Mouse (Mus musculus): ENCODE data around the gene Lrmp. TPM values are rescaled to one million over a fixed set of nuclear protein-coding genes. Genes with fewer than 3 reads are reported as not detected.

The Lrmp gene
- 1.9 and 2.4 TPM in 2 replicates for polyA plus RNA-seq (2016; fragmentation: Nextera tagmentation; extraction: Ambion mirVana)

- H3K27ac ChIP-seq = peak within 1 kb of the TSS; percentile 21; the same call in 1 of the 2 replicates
- no peaks in the 10 kb centered on the region for H3K9me3 ChIP-seq
- peaks cover 12% of the 10 kb centered on the region for H3K4me1 ChIP-seq
- no peaks in the 10 kb centered on the region for H3K36me3 ChIP-seq
- H3K4me3 ChIP-seq = no peak within 1 kb of the TSS
- H3K4me2 ChIP-seq (replicated peaks) = peak within 1 kb of the TSS; percentile 17; the same call in 1 of the 2 replicates
- no peak for ATAC-seq (ENCODE audit: low FRiP score, low read depth)
- H3K9ac ChIP-seq = no peak within 1 kb of the TSS
- 71% methylated on average over 6 of the region's 6 CpGs for WGBS
- H3K27me3 ChIP-seq (replicated peaks) = 0 out of 2 replicates have a peak, but pooled peaks cover 3% of the 10 kb centered on the region
Measured at GRCm38 (mm10) chr6:145115476-145116097, at the start of gene Lrmp. Lrmp (plus strand) TSS chr6:145115653.

GRCm38 (mm10) chr6:145066416-145066815, 49.0 kb upstream of the Lrmp start:
- no peaks in the 10 kb centered on the region for H3K4me1 ChIP-seq
- no peak overlapping the region for H3K4me2 ChIP-seq (replicated peaks)
- ATAC-seq (ENCODE audit: low FRiP score, low read depth) = no peak
- H3K9me3 ChIP-seq = no peaks in the 10 kb centered on the region
- H3K9ac ChIP-seq = no peak overlapping the region
- no peaks in the 10 kb centered on the region for H3K27me3 ChIP-seq (replicated peaks)
- H3K36me3 ChIP-seq = no peaks in the 10 kb centered on the region
- WGBS = 87% methylated on average over 6 of the region's 6 CpGs
- H3K4me3 ChIP-seq = no peak overlapping the region
- H3K27ac ChIP-seq = no peak overlapping the region

- no peaks in the 10 kb centered on the region for H3K27me3 ChIP-seq (replicated peaks)
- ATAC-seq (ENCODE audit: low FRiP score, low read depth) = no peak
- H3K9ac ChIP-seq = no peak overlapping the region
- no peaks in the 10 kb centered on the region for H3K9me3 ChIP-seq
- 86% methylated on average over 8 of the region's 8 CpGs for WGBS
- H3K27ac ChIP-seq = no peak overlapping the region
- no peak overlapping the region for H3K4me2 ChIP-seq (replicated peaks)
- no peak overlapping the region for H3K4me3 ChIP-seq
- H3K36me3 ChIP-seq = no peaks in the 10 kb centered on the region
- H3K4me1 ChIP-seq = no peaks in the 10 kb centered on the region
Measured at GRCm38 (mm10) chr6:145067679-145068078, 47.8 kb upstream of the Lrmp start.

GRCm38 (mm10) chr6:145069397-145069796, 46.1 kb upstream of the Lrmp start:
- Histone ChIP-seq H3K4me2 (replicated peaks) (no peak overlapping the region), H3K9me3 (no peaks in the 10 kb centered on the region), H3K9ac (no peak overlapping the region), H3K27me3 (replicated peaks) (no peaks in the 10 kb centered on the region), H3K27ac (no peak overlapping the region), H3K36me3 (no peaks in the 10 kb centered on the region), H3K4me1 (no peaks in the 10 kb centered on the region), H3K4me3 (no peak overlapping the region)
- ATAC-seq (ENCODE audit: low FRiP score, low read depth) = no peak
- 96% methylated on average over 7 of the region's 7 CpGs for WGBS

GRCm38 (mm10) chr6:145069921-145070320, 45.5 kb upstream of the Lrmp start:
- 81% methylated on average over 2 of the region's 2 CpGs for whole genome bisulfite sequencing
- ATAC-seq (ENCODE audit: low FRiP score, low read depth) = no peak
- H3K27ac ChIP-seq = no peak overlapping the region
- H3K4me1 ChIP-seq = no peaks in the 10 kb centered on the region
- no peak overlapping the region for H3K4me3 ChIP-seq
- no peaks in the 10 kb centered on the region for H3K9me3 ChIP-seq
- no peaks in the 10 kb centered on the region for H3K27me3 ChIP-seq (replicated peaks)
- no peak overlapping the region for H3K4me2 ChIP-seq (replicated peaks)
- H3K36me3 ChIP-seq = no peaks in the 10 kb centered on the region
- H3K9ac ChIP-seq = no peak overlapping the region

- ATAC-seq (ENCODE audit: low FRiP score, low read depth) = no peak
- H3K36me3 ChIP-seq = no peaks in the 10 kb centered on the region
- H3K4me3 ChIP-seq = no peak overlapping the region
Measured at GRCm38 (mm10) chr6:145074461-145074860, 41.0 kb upstream of the Lrmp start.

GRCm38 (mm10) chr6:145075088-145075547, 40.3 kb upstream of the Lrmp start:
- Histone ChIP-seq H3K36me3 (no peaks in the 10 kb centered on the region), H3K9ac (peak overlapping the region; percentile 56), H3K4me1 (no peaks in the 10 kb centered on the region), H3K27ac (no peak overlapping the region), H3K4me2 (replicated peaks) (peak overlapping the region; percentile 93), H3K4me3 (peak overlapping the region; percentile 49), H3K27me3 (replicated peaks) (no peaks in the 10 kb centered on the region), H3K9me3 (no peaks in the 10 kb centered on the region)
- under 1% methylated on average over 20 of the region's 20 CpGs for WGBS
- ATAC-seq (ENCODE audit: low FRiP score, low read depth) = peak; percentile 58

More at GRCm38 (mm10) chr6:145074461-145074860, 41.0 kb upstream of the Lrmp start:
- Histone ChIP-seq H3K4me2 (replicated peaks) (peak overlapping the region; percentile 93; the same call in 1 of the 2 replicates), H3K9me3 (no peaks in the 10 kb centered on the region), H3K4me1 (no peaks in the 10 kb centered on the region), H3K27ac (no peak overlapping the region), H3K27me3 (replicated peaks) (no peaks in the 10 kb centered on the region), H3K9ac (no peak overlapping the region)

- H3K4me2 ChIP-seq (replicated peaks) = peak within 1 kb of the TSS; percentile 93
- no peak within 1 kb of the TSS for H3K27ac ChIP-seq
- no peaks in the 10 kb centered on the region for H3K4me1 ChIP-seq
- no peaks in the 10 kb centered on the region for H3K36me3 ChIP-seq
- H3K27me3 ChIP-seq (replicated peaks) = no peaks in the 10 kb centered on the region
- H3K4me3 ChIP-seq = peak within 1 kb of the TSS; percentile 49
- WGBS = under 1% methylated on average over 39 of the region's 39 CpGs
- peak within 1 kb of the TSS; percentile 56 for H3K9ac ChIP-seq
- no peaks in the 10 kb centered on the region for H3K9me3 ChIP-seq
- ATAC-seq (ENCODE audit: low FRiP score, low read depth) = peak; percentile 78
Measured at GRCm38 (mm10) chr6:145075548-145076224, 39.8 kb upstream of the Lrmp start, which contains the start of gene Bcat1. Bcat1 (minus strand) TSS chr6:145076184.

GRCm38 (mm10) chr6:145076286-145076685, 39.2 kb upstream of the Lrmp start:
- ATAC-seq (ENCODE audit: low FRiP score, low read depth) = no peak
- Histone ChIP-seq H3K9ac (peak overlapping the region; percentile 56; the same call in 1 of the 2 replicates), H3K4me1 (no peaks in the 10 kb centered on the region), H3K36me3 (no peaks in the 10 kb centered on the region), H3K4me3 (peak overlapping the region; percentile 49; the same call in 1 of the 2 replicates), H3K9me3 (no peaks in the 10 kb centered on the region), H3K27me3 (replicated peaks) (no peaks in the 10 kb centered on the region), H3K27ac (no peak overlapping the region), H3K4me2 (replicated peaks) (peak overlapping the region; percentile 93)
- 11% methylated on average over 9 of the region's 9 CpGs for WGBS

GRCm38 (mm10) chr6:145079087-145079759, 36.2 kb upstream of the Lrmp start:
- no peak overlapping the region for H3K4me3 ChIP-seq
- no peak overlapping the region for H3K9ac ChIP-seq
- ATAC-seq (ENCODE audit: low FRiP score, low read depth) = no peak
- H3K27me3 ChIP-seq (replicated peaks) = no peaks in the 10 kb centered on the region
- no peaks in the 10 kb centered on the region for H3K4me1 ChIP-seq
- WGBS = 77% methylated on average over 9 of the region's 9 CpGs
- no peak overlapping the region for H3K27ac ChIP-seq
- no peak overlapping the region for H3K4me2 ChIP-seq (replicated peaks)
- H3K9me3 ChIP-seq = no peaks in the 10 kb centered on the region
- no peaks in the 10 kb centered on the region for H3K36me3 ChIP-seq

- no peaks in the 10 kb centered on the region for H3K36me3 ChIP-seq
- H3K27ac ChIP-seq = no peak overlapping the region
- ATAC-seq (ENCODE audit: low FRiP score, low read depth) = no peak
- H3K4me1 ChIP-seq = no peaks in the 10 kb centered on the region
- H3K4me2 ChIP-seq (replicated peaks) = no peak overlapping the region
- H3K9ac ChIP-seq = no peak overlapping the region
- H3K27me3 ChIP-seq (replicated peaks) = no peaks in the 10 kb centered on the region
- no peaks in the 10 kb centered on the region for H3K9me3 ChIP-seq
- H3K4me3 ChIP-seq = no peak overlapping the region
- 70% methylated on average over 4 of the region's 4 CpGs for WGBS
Measured at GRCm38 (mm10) chr6:145081721-145082120, 33.7 kb upstream of the Lrmp start.
